Mouse (Mus musculus): Measurements from ENCODE around the gene Mrps11. TPM values are rescaled to one million over a fixed set of nuclear protein-coding genes. Genes with fewer than 3 reads are reported as not detected.
A peak's percentile ranks its signal among the peaks of the same experiment; 100 is the strongest.

Mrps11 gene
- polyA plus RNA-seq, 1 experiment from 2014 or later: 79.1 TPM

DNA sequence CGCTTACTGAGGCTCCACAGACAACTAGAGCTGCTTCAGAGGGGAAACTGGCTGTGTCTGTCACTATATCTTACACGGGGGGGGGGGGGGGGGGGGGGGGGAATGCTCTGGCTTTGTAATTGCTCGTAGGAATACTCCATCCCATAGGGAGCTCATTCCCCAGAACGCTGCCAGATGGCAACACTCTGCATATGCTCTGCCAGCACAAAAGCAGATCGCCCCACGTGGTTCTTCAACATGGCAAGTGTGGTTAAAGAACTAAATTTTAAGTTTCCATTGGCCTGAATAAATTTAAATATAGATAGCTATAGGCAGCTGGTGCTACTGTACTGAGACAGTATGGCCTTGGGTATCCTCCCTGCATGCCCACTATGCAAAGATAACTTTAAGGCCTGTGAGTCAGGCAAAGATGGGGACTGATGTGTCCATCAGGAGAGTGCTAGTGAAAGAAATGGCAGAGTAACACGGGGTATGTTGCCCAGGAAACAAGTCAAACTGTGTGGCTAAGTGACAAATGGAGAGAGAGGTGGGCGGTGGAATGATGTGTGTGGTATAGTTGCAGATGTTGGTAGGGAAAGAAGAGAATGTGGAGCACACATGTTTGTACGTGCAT, 15.0 kb downstream of the Mrps11 start:
- ATAC-seq: peak; percentile 68
- Histone ChIP-seq H3K4me3 (replicated peaks) (no peak overlapping the region), H3K4me1 (replicated peaks) (peaks cover 22% of the 10 kb centered on the region), H3K9me3 (no peaks in the 10 kb centered on the region), H3K27me3 (0 out of 2 replicates have a peak, but pooled peaks cover 7% of the 10 kb centered on the region), H3K9ac (replicated peaks) (no peak overlapping the region), H3K4me2 (replicated peaks) (no peak overlapping the region), H3K27ac (no peak overlapping the region; the same call in 1 of the 2 replicates), H3K36me3 (peaks cover 10% of the 10 kb centered on the region; the same call in 1 of the 2 replicates)
- WGBS: 40% methylated on average over 8 of the region's 9 CpGs

DNA sequence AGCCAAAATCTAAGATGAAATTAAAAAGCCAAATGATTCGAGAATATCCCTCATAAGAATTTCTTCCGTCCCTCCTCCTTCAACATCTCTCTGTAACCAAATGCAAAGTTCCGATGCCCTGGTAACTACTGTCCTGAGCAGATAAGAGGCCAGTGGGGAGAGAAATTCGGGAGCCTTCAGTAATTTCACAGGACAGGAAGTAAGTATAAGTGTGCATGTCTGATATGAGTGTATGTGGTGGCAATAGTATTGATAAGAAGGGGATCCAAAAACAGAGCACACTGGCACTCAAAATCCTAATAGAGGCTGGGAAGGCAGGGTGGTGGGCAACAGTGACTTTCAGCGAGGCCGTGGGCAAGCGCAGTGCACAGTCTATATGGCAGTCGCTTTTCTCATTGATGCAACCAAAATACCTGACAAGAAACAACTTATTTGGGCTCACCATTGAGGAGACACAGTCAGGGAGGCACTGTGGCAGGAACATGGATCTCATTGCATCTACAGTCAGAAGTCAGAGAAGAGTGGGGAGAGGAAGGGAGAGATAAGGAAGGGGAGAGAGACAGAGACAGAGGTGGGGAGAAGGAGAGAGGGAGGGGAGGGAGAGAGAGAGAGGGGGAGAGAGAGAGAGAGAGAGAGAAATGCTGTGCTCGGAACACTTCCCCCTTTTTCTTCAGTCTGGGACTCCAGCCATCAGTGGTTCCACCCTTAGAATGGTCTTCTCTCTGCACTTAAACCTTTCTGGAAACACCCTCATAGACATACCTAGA, 17.0 kb downstream of the Mrps11 start:
- Histone ChIP-seq H3K27ac (no peak overlapping the region), H3K4me2 (replicated peaks) (no peak overlapping the region), H3K4me3 (replicated peaks) (no peak overlapping the region), H3K27me3 (0 out of 2 replicates have a peak, but pooled peaks cover 7% of the 10 kb centered on the region), H3K9me3 (no peaks in the 10 kb centered on the region), H3K36me3 (no peaks in the 10 kb centered on the region), H3K4me1 (replicated peaks) (peaks cover 22% of the 10 kb centered on the region), H3K9ac (replicated peaks) (no peak overlapping the region)
- WGBS: 80% methylated on average over 9 of the region's 9 CpGs
- no peak for ATAC-seq

DNA sequence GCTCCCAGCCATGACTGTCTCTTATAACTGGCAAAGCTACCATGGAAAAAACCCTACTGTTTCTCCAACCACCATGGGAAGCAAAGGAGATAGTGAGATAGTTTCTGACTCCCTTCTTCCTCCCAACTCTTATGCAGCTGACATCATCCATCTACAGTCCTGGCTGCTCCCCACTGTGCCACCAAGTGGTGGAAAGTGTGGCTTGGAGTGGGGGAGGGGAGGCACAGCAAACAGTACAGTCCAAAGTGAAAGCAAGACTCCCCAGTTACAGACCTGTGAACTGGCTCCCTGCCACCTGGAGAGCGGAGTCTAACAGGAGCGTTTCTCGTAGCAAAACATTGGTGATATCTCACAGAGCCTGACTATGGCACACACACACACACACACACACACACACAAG, 20.9 kb downstream of the Mrps11 start:
- H3K4me3 ChIP-seq (replicated peaks): no peak overlapping the region
- no peak for ATAC-seq
- H3K36me3 ChIP-seq: no peaks in the 10 kb centered on the region
- H3K9ac ChIP-seq (replicated peaks): no peak overlapping the region
- no peaks in the 10 kb centered on the region for H3K9me3 ChIP-seq
- H3K27me3 ChIP-seq: 0 out of 2 replicates have a peak, but pooled peaks cover 7% of the 10 kb centered on the region
- 87% methylated on average over 3 of the region's 3 CpGs for WGBS
- no peak overlapping the region for H3K27ac ChIP-seq
- no peak overlapping the region for H3K4me2 ChIP-seq (replicated peaks)
- H3K4me1 ChIP-seq (replicated peaks): peaks cover 7% of the 10 kb centered on the region

DNA sequence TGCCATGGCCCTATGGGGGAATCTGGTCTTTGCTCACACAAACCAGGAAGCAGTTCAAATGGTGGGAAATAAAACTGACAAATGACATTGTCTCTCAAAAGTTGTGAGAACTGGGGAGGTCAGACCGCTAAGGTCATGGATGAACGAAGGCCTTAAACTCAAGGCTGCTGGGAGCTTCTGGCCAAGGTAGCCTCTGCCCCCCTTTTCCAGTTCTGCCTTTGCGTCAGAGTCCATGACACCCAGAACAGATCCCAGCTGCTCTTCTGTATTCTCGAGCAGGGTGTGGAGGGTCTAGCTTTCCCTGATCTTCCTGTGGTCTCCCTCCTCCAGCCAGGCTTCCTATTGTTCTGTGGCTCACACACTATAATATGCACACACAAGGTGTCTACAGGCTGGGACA, 24.3 kb downstream of the Mrps11 start:
- H3K4me3 ChIP-seq (replicated peaks): no peak overlapping the region
- no peaks in the 10 kb centered on the region for H3K36me3 ChIP-seq
- H3K4me1 ChIP-seq (replicated peaks): no peaks in the 10 kb centered on the region
- no peaks in the 10 kb centered on the region for H3K27me3 ChIP-seq
- ATAC-seq: no peak
- H3K27ac ChIP-seq: no peak overlapping the region
- no peak overlapping the region for H3K4me2 ChIP-seq (replicated peaks)
- H3K9me3 ChIP-seq: no peaks in the 10 kb centered on the region
- H3K9ac ChIP-seq (replicated peaks): no peak overlapping the region
- 81% methylated on average over 4 of the region's 4 CpGs for WGBS

DNA sequence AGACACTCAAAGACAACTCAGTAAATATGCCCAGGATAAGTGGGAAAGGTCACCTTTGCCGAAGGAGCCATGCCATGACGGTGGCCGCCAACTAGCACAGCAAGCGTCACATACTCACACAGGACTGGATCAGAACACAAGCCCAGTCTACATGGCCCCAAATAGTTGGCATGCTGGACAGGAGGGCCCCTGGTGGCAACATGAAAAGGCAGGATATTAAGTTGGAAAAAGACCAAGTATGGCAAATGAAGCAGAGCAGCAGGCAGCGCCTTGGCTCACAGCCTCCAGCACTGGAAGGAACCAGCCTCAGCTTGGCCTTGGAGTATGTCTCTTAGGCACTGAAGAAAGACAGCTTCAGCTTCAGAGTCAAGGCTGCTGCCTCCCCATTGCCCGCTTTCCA, 30.9 kb downstream of the Mrps11 start:
- Histone ChIP-seq H3K9ac (replicated peaks) (no peak overlapping the region), H3K36me3 (no peaks in the 10 kb centered on the region), H3K27ac (peak overlapping the region; percentile 22; the same call in 1 of the 2 replicates), H3K4me3 (replicated peaks) (no peak overlapping the region), H3K27me3 (no peaks in the 10 kb centered on the region), H3K4me1 (replicated peaks) (peaks cover 12% of the 10 kb centered on the region), H3K9me3 (no peaks in the 10 kb centered on the region), H3K4me2 (replicated peaks) (no peak overlapping the region)
- 89% methylated on average over 6 of the region's 6 CpGs for WGBS
- no peak for ATAC-seq

DNA sequence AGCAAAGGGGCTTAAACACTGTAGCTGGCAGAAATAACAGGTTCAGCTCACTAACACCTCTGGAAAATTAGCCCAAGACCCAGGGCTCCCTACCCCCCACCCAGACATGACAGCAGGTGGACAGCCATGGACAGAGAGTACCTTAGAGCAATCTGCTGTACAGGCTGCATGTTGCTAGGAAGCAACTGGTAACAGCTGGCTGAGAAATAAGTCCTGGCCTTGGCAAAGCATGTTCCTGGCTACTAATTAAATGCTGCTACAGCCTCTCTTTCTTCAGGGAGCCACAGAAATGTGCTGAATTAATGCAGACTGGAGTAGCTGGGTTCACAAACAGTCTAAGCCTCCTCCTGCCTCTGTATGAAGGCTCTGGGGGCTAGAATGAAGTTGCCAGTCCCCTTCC, 31.8 kb downstream of the Mrps11 start:
- H3K4me1 ChIP-seq (replicated peaks): peaks cover 12% of the 10 kb centered on the region
- peak overlapping the region; percentile 69 for H3K27ac ChIP-seq

DNA sequence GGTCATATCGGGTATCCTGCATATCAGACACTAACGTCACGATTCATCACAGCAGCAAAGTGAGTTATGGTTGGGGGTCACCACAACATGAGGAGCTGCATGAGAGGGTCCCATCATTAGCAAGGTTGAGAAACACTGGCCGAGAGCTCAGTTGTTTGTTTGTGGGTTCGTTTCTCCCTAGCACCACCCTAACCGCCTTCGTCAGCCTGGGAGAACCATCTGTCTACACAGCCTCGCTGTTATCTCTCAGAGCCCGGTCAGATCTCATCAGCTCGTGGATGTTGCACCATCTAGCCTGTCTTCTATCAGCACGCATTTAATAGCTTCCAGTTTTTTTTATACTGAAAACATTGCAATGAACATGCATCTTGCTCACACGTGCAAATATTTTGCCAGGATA, 35.4 kb downstream of the Mrps11 start:
- 90% methylated on average over 12 of the region's 12 CpGs for WGBS
- ATAC-seq: no peak
- Histone ChIP-seq H3K4me2 (replicated peaks) (no peak overlapping the region), H3K9me3 (no peaks in the 10 kb centered on the region), H3K4me1 (replicated peaks) (peaks cover 12% of the 10 kb centered on the region), H3K27me3 (no peaks in the 10 kb centered on the region), H3K36me3 (peaks cover 15% of the 10 kb centered on the region), H3K9ac (replicated peaks) (no peak overlapping the region), H3K4me3 (replicated peaks) (no peak overlapping the region), H3K27ac (no peak overlapping the region)

More for the DNA sequence above, 31.8 kb downstream of the Mrps11 start:
- peak; percentile 71; the same call in 1 of the 2 replicates for ATAC-seq
- Histone ChIP-seq H3K9ac (replicated peaks) (no peak overlapping the region), H3K4me3 (replicated peaks) (no peak overlapping the region), H3K9me3 (no peaks in the 10 kb centered on the region), H3K27me3 (no peaks in the 10 kb centered on the region), H3K4me2 (replicated peaks) (no peak overlapping the region), H3K36me3 (no peaks in the 10 kb centered on the region)

DNA sequence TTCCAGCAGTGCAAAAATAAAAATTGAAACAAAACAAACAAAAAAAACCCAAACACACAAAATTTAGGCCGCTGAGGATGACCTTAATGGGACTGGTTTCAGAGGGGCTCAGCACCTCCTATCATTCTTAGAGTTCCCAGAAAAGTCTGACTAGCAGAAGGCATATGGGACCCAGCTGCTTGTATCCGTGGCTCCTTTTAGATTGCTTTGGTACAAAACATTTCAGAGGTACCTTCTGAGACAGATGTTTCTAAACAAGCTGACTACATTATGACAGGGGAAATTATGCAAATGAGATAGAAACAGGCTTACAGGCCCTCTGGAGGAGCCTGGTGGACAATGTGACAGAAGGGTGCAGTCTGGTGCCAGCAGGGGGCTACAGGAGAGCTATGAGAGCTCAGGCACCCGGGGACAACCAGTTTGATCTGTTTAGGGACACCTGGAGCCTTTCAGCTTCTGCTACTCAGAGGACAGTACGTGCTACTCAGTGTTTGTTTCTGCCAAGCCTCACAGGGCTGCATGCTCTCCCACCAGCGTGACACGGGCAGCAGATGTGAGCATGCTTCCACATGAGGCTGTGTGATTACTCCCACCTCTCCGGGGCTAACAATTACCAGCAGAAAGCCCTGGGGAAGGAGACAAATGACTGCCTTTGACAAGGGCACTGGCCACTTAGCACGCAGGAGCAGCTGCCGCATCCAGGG, 43.9 kb downstream of the Mrps11 start:
- 49% methylated on average over 9 of the region's 9 CpGs for WGBS
- H3K27ac ChIP-seq: peak overlapping the region; percentile 69

DNA sequence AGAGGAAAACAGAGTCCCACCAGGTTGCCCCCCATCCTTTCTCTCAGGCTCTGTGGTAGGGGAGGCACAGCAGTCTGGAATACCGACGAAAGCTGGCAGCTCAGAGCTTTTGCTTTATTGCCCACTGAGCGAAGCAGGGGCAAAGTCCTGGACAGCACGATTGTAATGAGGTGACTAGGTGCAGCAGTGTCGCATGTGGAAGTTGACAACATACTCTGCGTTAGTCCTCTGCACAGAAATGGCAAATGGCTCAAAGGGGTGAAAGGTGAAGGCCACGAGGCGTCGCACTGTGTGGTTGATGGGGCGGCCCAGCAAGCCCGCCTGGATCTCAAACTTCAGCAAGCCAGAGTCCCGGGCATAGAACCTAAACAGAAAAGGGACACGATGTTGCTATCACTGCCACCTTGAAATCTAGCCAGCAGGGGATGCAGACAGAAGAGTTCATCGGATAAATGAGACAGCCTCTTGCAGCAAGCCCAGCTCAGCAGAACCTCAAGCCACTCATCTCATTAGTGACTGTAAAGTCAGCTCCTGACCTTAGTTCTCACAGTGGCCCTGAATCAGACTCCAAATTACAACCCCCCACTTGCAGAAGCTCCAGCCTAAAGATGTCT, 44.9 kb downstream of the Mrps11 start:
- ATAC-seq: no peak
- Histone ChIP-seq H3K27ac (peak overlapping the region; percentile 69), H3K9ac (replicated peaks) (no peak overlapping the region), H3K27me3 (no peaks in the 10 kb centered on the region), H3K9me3 (no peaks in the 10 kb centered on the region), H3K4me2 (replicated peaks) (no peak overlapping the region), H3K36me3 (peaks cover 51% of the 10 kb centered on the region), H3K4me3 (replicated peaks) (no peak overlapping the region), H3K4me1 (replicated peaks) (peaks cover 23% of the 10 kb centered on the region)
- 82% methylated on average over 14 of the region's 14 CpGs for WGBS

More for the DNA sequence above, 43.9 kb downstream of the Mrps11 start:
- Histone ChIP-seq H3K4me1 (replicated peaks) (peaks cover 23% of the 10 kb centered on the region), H3K27me3 (no peaks in the 10 kb centered on the region), H3K4me2 (replicated peaks) (no peak overlapping the region), H3K36me3 (peaks cover 56% of the 10 kb centered on the region), H3K4me3 (replicated peaks) (no peak overlapping the region), H3K9me3 (no peaks in the 10 kb centered on the region), H3K9ac (replicated peaks) (no peak overlapping the region)
- ATAC-seq: peak; percentile 93

DNA sequence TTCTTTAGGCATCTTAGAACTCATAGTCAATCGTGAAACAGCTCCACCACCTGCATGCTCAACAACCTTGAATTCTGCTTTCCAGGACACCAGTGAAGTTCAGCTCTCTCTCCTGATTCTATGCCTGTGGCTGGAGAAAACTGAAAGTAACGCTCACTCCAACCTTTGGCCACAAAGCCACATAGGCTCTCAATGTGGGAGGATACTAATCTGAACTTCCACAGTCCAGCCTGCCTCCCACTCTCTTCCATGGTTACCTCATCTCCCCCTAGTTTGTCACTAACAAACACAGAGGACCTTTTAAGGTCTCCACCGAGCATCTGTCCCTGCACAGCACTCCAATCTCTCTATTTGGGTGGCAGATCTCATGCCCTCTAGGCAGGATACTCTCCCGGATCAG, 52.7 kb downstream of the Mrps11 start:
- Histone ChIP-seq H3K27me3 (no peaks in the 10 kb centered on the region), H3K27ac (no peak overlapping the region), H3K4me3 (replicated peaks) (no peak overlapping the region), H3K4me1 (replicated peaks) (no peaks in the 10 kb centered on the region), H3K9me3 (no peaks in the 10 kb centered on the region), H3K4me2 (replicated peaks) (no peak overlapping the region), H3K36me3 (peaks cover 52% of the 10 kb centered on the region), H3K9ac (replicated peaks) (no peak overlapping the region)
- WGBS: 90% methylated on average over 4 of the region's 4 CpGs
- no peak for ATAC-seq

DNA sequence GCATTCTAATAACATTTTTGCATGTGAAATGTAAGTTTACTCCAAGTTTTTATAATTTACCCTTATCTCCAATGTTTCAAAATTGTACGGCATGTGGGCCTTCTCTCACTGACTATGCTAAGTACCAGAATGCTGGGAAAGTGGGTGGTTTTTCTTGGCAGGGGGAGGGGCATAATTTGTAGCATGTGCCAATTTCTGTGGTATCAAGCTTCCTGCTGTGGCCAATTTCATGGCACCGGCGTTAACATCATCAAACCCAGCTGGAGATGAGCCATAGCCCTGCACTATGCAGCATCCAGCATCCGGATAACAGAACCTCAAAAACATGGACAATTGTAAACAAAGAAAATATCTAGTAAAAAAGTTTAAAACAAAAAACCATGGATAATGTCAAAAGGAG, 54.3 kb downstream of the Mrps11 start:
- Histone ChIP-seq H3K36me3 (peaks cover 63% of the 10 kb centered on the region), H3K4me2 (replicated peaks) (no peak overlapping the region), H3K27ac (no peak overlapping the region), H3K27me3 (no peaks in the 10 kb centered on the region), H3K9me3 (no peaks in the 10 kb centered on the region), H3K4me1 (replicated peaks) (no peaks in the 10 kb centered on the region), H3K9ac (replicated peaks) (no peak overlapping the region), H3K4me3 (replicated peaks) (no peak overlapping the region)
- WGBS: 77% methylated on average over 4 of the region's 4 CpGs
- no peak for ATAC-seq

DNA sequence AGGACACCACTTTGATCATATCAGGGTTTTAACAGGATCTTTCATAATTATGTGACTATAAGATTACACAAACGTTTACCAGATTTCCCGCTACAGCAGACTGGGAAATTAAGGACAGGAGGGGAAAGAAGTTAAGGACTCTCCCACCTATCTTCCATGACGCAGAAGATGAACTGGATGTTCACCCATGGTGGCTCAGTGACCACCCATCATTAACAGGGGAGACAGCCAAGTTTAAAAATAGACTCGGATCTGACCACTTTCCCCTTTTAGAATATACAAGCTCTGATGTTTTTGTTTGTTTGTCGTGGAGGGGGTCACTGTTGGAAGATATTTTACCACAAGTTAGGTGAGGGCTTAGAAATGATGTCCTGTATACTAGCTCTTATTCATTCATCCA, 58.7 kb downstream of the Mrps11 start:
- H3K36me3 ChIP-seq: peaks cover 60% of the 10 kb centered on the region
- no peaks in the 10 kb centered on the region for H3K9me3 ChIP-seq
- H3K4me1 ChIP-seq (replicated peaks): peaks cover 14% of the 10 kb centered on the region
- no peak overlapping the region for H3K4me2 ChIP-seq (replicated peaks)
- no peak overlapping the region for H3K27ac ChIP-seq
- H3K4me3 ChIP-seq (replicated peaks): no peak overlapping the region
- no peak overlapping the region for H3K9ac ChIP-seq (replicated peaks)
- ATAC-seq: no peak
- 90% methylated on average over 5 of the region's 5 CpGs for WGBS
- H3K27me3 ChIP-seq: no peaks in the 10 kb centered on the region

Data from midbrain, embryonic 13.5 days (tissue).